Mouse (Mus musculus) cortical plate, adult 2 months (tissue): ENCODE data around the gene Prdm9.

Experiments
- CTCF ChIP-seq: fragments of 200-500 bp; IDR thresholded peaks from 2 replicates; pipeline ENCODE4 v1.5.1; 2011; ENCODE audit warnings: mild to moderate bottlenecking, control low read depth, low read length; ENCODE audit not compliant: insufficient read depth; ENCODE audit errors: extremely low read depth
- POLR2A ChIP-seq: fragments of 200-500 bp; IDR thresholded peaks from 2 replicates; pipeline ENCODE4 v1.6.1; 2011; ENCODE audit warnings: mild to moderate bottlenecking, low read length, control low read depth; ENCODE audit not compliant: insufficient read depth; ENCODE audit errors: extremely low read depth

GRCm38 (mm10) chr17:15527811-15528136, 36.4 kb downstream of the Prdm9 start:
- no peak for TF ChIP-seq POLR2A
- TF ChIP-seq CTCF, result no peak
